Mouse (Mus musculus) thymus, adult 2 months (tissue): ENCODE results near the gene Sars. TPM values are rescaled to one million over a fixed set of nuclear protein-coding genes. Genes with fewer than 3 reads are reported as not detected.

Source experiments
- DNase-seq: peaks from one replicate; pipeline ENCODE4 v3.0.0; 2021
- H3K27ac ChIP-seq: fragments of 200-500 bp; 2 replicates; pipeline ENCODE4 v1.5.1; 2012; ENCODE audit warnings: low read length, control low read depth; ENCODE audit not compliant: control insufficient read depth, insufficient read depth
- H3K27me3 ChIP-seq: fragments of 200-500 bp; 2 replicates; pipeline ENCODE4 v1.6.1; 2012; ENCODE audit warnings: mild to moderate bottlenecking, low read length, moderate library complexity, mixed read lengths; ENCODE audit not compliant: control insufficient read depth, insufficient read depth
- H3K36me3 ChIP-seq: fragments of 200-500 bp; 2 replicates; pipeline ENCODE4 v1.6.1; 2012; ENCODE audit warnings: mild to moderate bottlenecking, low read length, moderate library complexity; ENCODE audit not compliant: control insufficient read depth, insufficient read depth
- H3K4me1 ChIP-seq: fragments of 200-500 bp; replicated peaks from 2 replicates; pipeline ENCODE4 v1.6.1; 2012; ENCODE audit warnings: low read length; ENCODE audit not compliant: control insufficient read depth, insufficient read depth
- H3K4me3 ChIP-seq: fragments of 200-500 bp; 2 replicates; pipeline ENCODE4 v1.5.1; 2012; ENCODE audit warnings: mild to moderate bottlenecking, low read length, control low read depth, moderate library complexity; ENCODE audit not compliant: control insufficient read depth, insufficient read depth
- CTCF ChIP-seq: fragments of 200-500 bp; IDR thresholded peaks from 2 replicates; pipeline ENCODE4 v1.5.1; 2012; ENCODE audit warnings: mild to moderate bottlenecking, control low read depth, low read length, moderate library complexity, borderline replicate concordance; ENCODE audit not compliant: control insufficient read depth, poor library complexity, insufficient read depth; ENCODE audit errors: extremely low read depth
- POLR2A ChIP-seq: fragments of 200-500 bp; IDR thresholded peaks from 2 replicates; pipeline ENCODE4 v1.6.1; 2012; ENCODE audit warnings: mild to moderate bottlenecking, low read length, control low read depth, moderate library complexity; ENCODE audit not compliant: control insufficient read depth, poor library complexity, insufficient read depth; ENCODE audit errors: extremely low read depth
- WGBS: fragments of 180-500 bp; shearing (Covaris S2); methylation state at CpG from one replicate; pipeline ENCODE4 v1.1.7; 2018; 5-methylcytosine and 5-hydroxymethylcytosine counted together
- polyA plus RNA-seq: library from polyadenylated mRNA; depleted of rRNA; stranded (reverse); fragments of >200 nt; gene quantifications from 2 replicates; pipeline ENCODE4 v1.2.3, GENCODE M21; 2012

Sars gene
- polyA plus RNA-seq, 1 experiment, result 45.7 TPM

- Histone ChIP-seq H3K27ac (peak overlapping the region; percentile 22; the same call in 1 of the 2 replicates), H3K4me1 (peaks cover 5% of the 10 kb centered on the region; the same call in 1 of the 2 replicates), H3K27me3 (no peaks in the 10 kb centered on the region), H3K4me3 (peak overlapping the region; percentile 85), H3K36me3 (no peaks in the 10 kb centered on the region)
- WGBS, result 7% methylated on average over 8 of the region's 8 CpGs
- DNase-seq, result peak; percentile 37
- TF ChIP-seq CTCF (no peak), POLR2A (no peak)
Measured at GRCm38 (mm10) chr3:108444029-108444428, 980 bp downstream of the Sars start.

- Histone ChIP-seq H3K27me3 (no peaks in the 10 kb centered on the region), H3K36me3 (peaks cover 42% of the 10 kb centered on the region), H3K4me1 (no peaks in the 10 kb centered on the region), H3K4me3 (no peak overlapping the region), H3K27ac (no peak overlapping the region)
- WGBS, result 96% methylated on average over 7 of the region's 7 CpGs
- no peak for DNase-seq
- TF ChIP-seq POLR2A, result no peak
- TF ChIP-seq CTCF, result no peak
Measured at GRCm38 (mm10) chr3:108436380-108436714, 8.7 kb downstream of the Sars start.

DNA sequence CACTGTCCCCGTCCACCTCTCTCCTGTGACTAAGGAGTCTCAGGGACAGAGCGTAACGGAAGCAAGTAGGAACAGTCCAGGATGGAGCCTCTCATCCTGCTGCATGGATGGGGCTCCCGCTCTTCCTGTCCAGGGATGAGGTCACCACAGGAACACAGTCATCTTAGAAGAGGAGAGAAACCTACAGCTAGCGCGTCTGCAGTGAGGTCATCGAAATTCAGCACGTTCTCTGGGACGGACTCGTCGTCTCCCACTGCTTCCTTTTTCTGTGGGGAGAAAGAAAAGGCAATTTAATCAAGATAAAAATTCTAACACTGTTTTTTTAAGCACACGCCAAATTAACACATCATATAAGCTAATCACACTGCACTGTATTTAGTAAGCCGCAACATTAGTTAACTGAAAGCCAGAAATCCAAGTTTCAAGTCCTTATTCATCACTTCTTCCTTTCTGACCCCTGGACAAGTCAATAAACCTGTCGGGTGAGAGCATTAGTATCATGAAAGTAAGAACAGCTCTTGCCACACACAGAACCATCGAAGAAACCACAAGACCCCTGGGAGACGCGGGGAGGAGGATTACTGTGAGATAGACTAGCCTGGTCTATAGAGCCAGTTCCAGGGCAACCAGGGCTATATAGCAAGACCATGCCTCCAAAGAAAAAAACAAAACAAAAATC lies 9.2 kb downstream of the Sars start:
- Histone ChIP-seq H3K4me3 (no peak overlapping the region), H3K4me1 (no peaks in the 10 kb centered on the region), H3K36me3 (peaks cover 46% of the 10 kb centered on the region), H3K27me3 (no peaks in the 10 kb centered on the region), H3K27ac (no peak overlapping the region)
- TF ChIP-seq POLR2A (no peak), CTCF (no peak)
- DNase-seq, result no peak
- 94% methylated on average over 17 of the region's 17 CpGs for WGBS

DNA sequence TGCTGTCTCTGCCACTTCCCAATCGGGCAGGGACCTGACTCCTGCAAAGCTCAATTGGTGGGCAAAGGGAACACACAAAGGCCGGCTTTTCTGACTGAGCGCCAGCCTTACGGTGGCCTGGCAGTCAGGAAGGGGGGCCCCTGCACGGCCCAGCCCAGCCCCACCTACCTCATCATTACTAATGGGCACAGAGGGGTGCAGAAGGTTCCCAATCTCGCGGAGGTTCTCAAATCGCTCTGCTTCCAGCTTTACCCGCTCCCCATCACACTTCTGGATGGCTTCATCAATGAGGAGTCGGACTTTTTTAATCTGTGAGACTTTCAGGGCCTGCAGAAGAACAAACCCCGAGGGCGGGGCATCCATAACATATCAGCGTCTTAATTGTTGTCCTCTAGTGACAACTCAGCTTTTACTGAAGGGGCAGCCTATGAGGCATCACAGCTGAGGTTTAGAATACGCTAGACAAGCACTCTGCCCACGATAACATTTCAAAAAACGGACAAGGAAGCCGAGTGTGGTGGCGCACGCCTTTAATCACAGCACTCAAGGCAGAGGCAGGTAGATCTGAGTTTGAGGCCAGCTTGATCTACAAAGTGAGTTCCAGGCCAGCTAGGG lies 11.0 kb downstream of the Sars start:
- Histone ChIP-seq H3K27ac (no peak overlapping the region), H3K4me1 (no peaks in the 10 kb centered on the region), H3K36me3 (peaks cover 56% of the 10 kb centered on the region), H3K4me3 (no peak overlapping the region), H3K27me3 (no peaks in the 10 kb centered on the region)
- no peak for DNase-seq
- TF ChIP-seq POLR2A (no peak), CTCF (no peak)
- WGBS, result 92% methylated on average over 19 of the region's 19 CpGs

- H3K27ac ChIP-seq, result no peak overlapping the region
- H3K4me3 ChIP-seq, result no peak overlapping the region
- WGBS, result 96% methylated on average over 18 of the region's 18 CpGs
- no peak for DNase-seq
- H3K4me1 ChIP-seq, result no peaks in the 10 kb centered on the region
- no peak for TF ChIP-seq CTCF
- TF ChIP-seq POLR2A, result no peak
- no peaks in the 10 kb centered on the region for H3K27me3 ChIP-seq
- H3K36me3 ChIP-seq, result peaks cover 62% of the 10 kb centered on the region
Measured at GRCm38 (mm10) chr3:108433188-108433880, 11.7 kb downstream of the Sars start.

DNA sequence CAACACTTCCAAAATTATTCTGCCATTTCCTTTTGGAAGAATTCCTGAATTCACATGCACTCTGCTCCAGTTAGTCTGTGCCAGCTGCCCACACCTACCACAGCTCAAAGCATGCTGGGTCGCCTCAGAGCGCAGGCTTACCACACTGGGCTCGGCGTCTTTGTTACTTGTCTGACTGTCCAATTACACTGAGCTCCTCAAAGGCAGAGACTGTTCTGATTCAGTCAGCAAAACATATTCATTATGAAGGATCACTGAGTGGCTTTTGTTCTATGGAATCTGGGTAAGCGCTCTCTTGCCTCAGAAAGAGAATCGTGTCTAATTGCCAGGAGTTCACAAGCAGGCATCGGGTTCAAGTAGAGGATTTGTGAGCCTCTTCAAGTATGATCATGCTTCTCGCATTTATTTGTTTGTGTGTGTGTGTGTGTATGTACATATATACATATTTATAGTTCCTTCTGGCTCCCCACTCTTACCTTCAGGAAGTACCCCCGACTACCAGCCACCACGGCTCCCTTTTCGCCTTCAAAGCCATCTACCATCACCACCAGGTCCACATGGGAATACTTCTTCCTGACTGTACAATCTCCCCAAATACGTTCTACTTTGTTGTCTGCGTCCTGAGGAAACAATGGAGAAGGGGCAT lies 12.3 kb downstream of the Sars start:
- no peak overlapping the region for H3K27ac ChIP-seq
- 97% methylated on average over 13 of the region's 13 CpGs for WGBS
- H3K27me3 ChIP-seq, result no peaks in the 10 kb centered on the region
- H3K4me1 ChIP-seq, result no peaks in the 10 kb centered on the region
- TF ChIP-seq CTCF (no peak), POLR2A (no peak)
- peaks cover 69% of the 10 kb centered on the region for H3K36me3 ChIP-seq
- no peak for DNase-seq
- no peak overlapping the region for H3K4me3 ChIP-seq
